Mouse (Mus musculus) forebrain, embryonic 11.5 days (tissue): ENCODE measurements at regions not wholly inside any gene's neighbourhood (a gene's known extent, or its start where the extent isn't known, plus 50 kb on each side); places are given as distances from the start of the nearest gene placed in this dataset.

Source experiments
- ATAC-seq: fragments of 200-750 bp; cut with Nextera tagmentation; replicated peaks from 2 replicates; pipeline ENCODE4 v1.8.0; 2017; ENCODE audit warnings: moderate TSS enrichment; ENCODE audit not compliant: low FRiP score
- DNase-seq: peaks from one replicate; pipeline ENCODE4 v3.0.0-alpha.2; 2017; ENCODE audit warnings: low spot score
- H3K27ac ChIP-seq: fragments of 300-500 bp; sonication (generic); 2 replicates; pipeline ENCODE4 v1.5.1; 2014; ENCODE audit warnings: low read depth, low read length
- H3K27me3 ChIP-seq: fragments of 300-500 bp; sonication (generic); 2 replicates; pipeline ENCODE4 v1.6.1; 2014; ENCODE audit warnings: mild to moderate bottlenecking, low read length, mixed read lengths; ENCODE audit not compliant: control insufficient read depth, insufficient read depth
- H3K36me3 ChIP-seq: fragments of 300-500 bp; sonication (generic); 2 replicates; pipeline ENCODE4 v1.6.1; 2014; ENCODE audit warnings: mild to moderate bottlenecking, low read length, moderate library complexity, mixed read lengths; ENCODE audit not compliant: control insufficient read depth, insufficient read depth
- H3K4me1 ChIP-seq: fragments of 300-500 bp; sonication (generic); replicated peaks from 2 replicates; pipeline ENCODE4 v1.6.1; 2014; ENCODE audit warnings: low read length, mixed read lengths; ENCODE audit not compliant: control insufficient read depth, insufficient read depth
- H3K4me2 ChIP-seq: fragments of 300-500 bp; sonication (generic); 2 replicates; pipeline ENCODE4 v1.6.1; 2014; ENCODE audit warnings: low read depth, mild to moderate bottlenecking, low read length, moderate library complexity, mixed read lengths; ENCODE audit not compliant: severe bottlenecking
- H3K4me3 ChIP-seq: fragments of 300-500 bp; sonication (generic); 2 replicates; pipeline ENCODE4 v1.5.1; 2014; ENCODE audit warnings: low read depth, low read length
- H3K9ac ChIP-seq: fragments of 300-500 bp; sonication (generic); 2 replicates; pipeline ENCODE4 v1.6.1; 2014; ENCODE audit warnings: low read length
- H3K9me3 ChIP-seq: fragments of 300-500 bp; sonication (generic); 2 replicates; pipeline ENCODE4 v1.6.1; 2016; ENCODE audit warnings: low read length, mixed read lengths; ENCODE audit not compliant: control insufficient read depth
- WGBS: fragments of 180-500 bp; shearing (Covaris S2); extraction: QIAGEN DNeasy Blood & Tissue Kit; methylation state at CpG from one replicate; pipeline ENCODE4 v1.1.7; 2014; 5-methylcytosine and 5-hydroxymethylcytosine counted together

GRCm38 (mm10) chr6:117430876-117431781 lies 262.8 kb downstream of the Cxcl12 start:
- H3K9ac ChIP-seq: no peak overlapping the region
- 84% methylated on average over 15 of the region's 15 CpGs for WGBS
- H3K27ac ChIP-seq: no peak overlapping the region
- no peaks in the 10 kb centered on the region for H3K27me3 ChIP-seq
- no peaks in the 10 kb centered on the region for H3K36me3 ChIP-seq
- no peak overlapping the region for H3K4me2 ChIP-seq
- no peak overlapping the region for H3K4me3 ChIP-seq
- ATAC-seq (no peak), DNase-seq (no peak)
- no peaks in the 10 kb centered on the region for H3K4me1 ChIP-seq
- no peaks in the 10 kb centered on the region for H3K9me3 ChIP-seq

- Histone ChIP-seq H3K9me3 (no peaks in the 10 kb centered on the region), H3K4me2 (no peak overlapping the region), H3K4me1 (no peaks in the 10 kb centered on the region), H3K4me3 (no peak overlapping the region), H3K27ac (no peak overlapping the region), H3K9ac (no peak overlapping the region), H3K36me3 (no peaks in the 10 kb centered on the region), H3K27me3 (no peaks in the 10 kb centered on the region)
- 88% methylated on average over 3 of the region's 3 CpGs for WGBS
- DNase-seq (no peak), ATAC-seq (no peak)
Observed at GRCm38 (mm10) chr6:117436851-117437250, 268.5 kb downstream of the Cxcl12 start.

GRCm38 (mm10) chr6:117437411-117438101 lies 269.2 kb downstream of the Cxcl12 start:
- Histone ChIP-seq H3K36me3 (no peaks in the 10 kb centered on the region), H3K4me1 (no peaks in the 10 kb centered on the region), H3K27ac (no peak overlapping the region), H3K4me2 (no peak overlapping the region), H3K9ac (no peak overlapping the region), H3K27me3 (no peaks in the 10 kb centered on the region), H3K9me3 (no peaks in the 10 kb centered on the region), H3K4me3 (no peak overlapping the region)
- DNase-seq (no peak), ATAC-seq (no peak)
- 68% methylated on average over 10 of the region's 10 CpGs for WGBS

- Histone ChIP-seq H3K4me1 (no peaks in the 10 kb centered on the region), H3K36me3 (no peaks in the 10 kb centered on the region), H3K27me3 (no peaks in the 10 kb centered on the region), H3K27ac (no peak overlapping the region), H3K4me2 (no peak overlapping the region), H3K9ac (no peak overlapping the region), H3K4me3 (no peak overlapping the region), H3K9me3 (no peaks in the 10 kb centered on the region)
- 85% methylated on average over 3 of the region's 3 CpGs for WGBS
- DNase-seq: no peak
- no peak for ATAC-seq
Observed at GRCm38 (mm10) chr6:117448652-117449051, 280.3 kb downstream of the Cxcl12 start.

- ATAC-seq (no peak), DNase-seq (no peak)
- no peak overlapping the region for H3K9ac ChIP-seq
- no peak overlapping the region for H3K4me3 ChIP-seq
- H3K9me3 ChIP-seq: no peaks in the 10 kb centered on the region
- H3K27me3 ChIP-seq: no peaks in the 10 kb centered on the region
- WGBS: 84% methylated on average over 5 of the region's 5 CpGs
- no peak overlapping the region for H3K27ac ChIP-seq
- H3K4me1 ChIP-seq: no peaks in the 10 kb centered on the region
- no peak overlapping the region for H3K4me2 ChIP-seq
- H3K36me3 ChIP-seq: no peaks in the 10 kb centered on the region
Observed at GRCm38 (mm10) chr6:117451001-117451400, 282.7 kb downstream of the Cxcl12 start.

- no peaks in the 10 kb centered on the region for H3K27me3 ChIP-seq
- no peaks in the 10 kb centered on the region for H3K9me3 ChIP-seq
- H3K4me3 ChIP-seq: no peak overlapping the region
- H3K27ac ChIP-seq: no peak overlapping the region
- ATAC-seq (no peak), DNase-seq (no peak)
- 44% methylated on average over 5 of the region's 5 CpGs for WGBS
- H3K9ac ChIP-seq: no peak overlapping the region
- H3K4me1 ChIP-seq: no peaks in the 10 kb centered on the region
- no peaks in the 10 kb centered on the region for H3K36me3 ChIP-seq
- no peak overlapping the region for H3K4me2 ChIP-seq
Observed at GRCm38 (mm10) chr6:117460193-117460592, 291.9 kb downstream of the Cxcl12 start.

- Histone ChIP-seq H3K4me2 (no peak overlapping the region), H3K4me3 (no peak overlapping the region), H3K9me3 (no peaks in the 10 kb centered on the region), H3K27me3 (no peaks in the 10 kb centered on the region), H3K4me1 (no peaks in the 10 kb centered on the region), H3K9ac (no peak overlapping the region), H3K27ac (no peak overlapping the region), H3K36me3 (no peaks in the 10 kb centered on the region)
- DNase-seq: no peak
- ATAC-seq: no peak
- 89% methylated on average over 4 of the region's 4 CpGs for WGBS
Observed at GRCm38 (mm10) chr6:117465165-117465564, 296.8 kb downstream of the Cxcl12 start.

- H3K36me3 ChIP-seq: no peaks in the 10 kb centered on the region
- H3K4me2 ChIP-seq: no peak overlapping the region
- DNase-seq: no peak
- no peak overlapping the region for H3K9ac ChIP-seq
- no peak overlapping the region for H3K4me3 ChIP-seq
- WGBS: 40% methylated on average over 5 of the region's 5 CpGs
- no peaks in the 10 kb centered on the region for H3K9me3 ChIP-seq
- ATAC-seq: no peak
- no peak overlapping the region for H3K27ac ChIP-seq
- H3K27me3 ChIP-seq: no peaks in the 10 kb centered on the region
- H3K4me1 ChIP-seq: no peaks in the 10 kb centered on the region
Observed at GRCm38 (mm10) chr6:117465606-117466174, 297.4 kb downstream of the Cxcl12 start.
